Comparison of ENCODE assay signal across 23 mouse cellular contexts in genomic region chr5:146946682-146947081, GRCm38 (mm10). TPM values are rescaled to one million over a fixed set of nuclear protein-coding genes. Genes with fewer than 3 reads are reported as not detected.
DNase-seq lines count a peak whose midpoint lies in the region; TF ChIP-seq lines count a peak whose summit lies in the region.
"Had no signal": no experiment of that assay in that cellular context is flagged by ENCODE, and none has a peak within 500 bp of the region (broad histone marks: within the 10 kb centered on the region; RNA-seq: fewer than 3 reads in every experiment).

No protein-coding gene starts in this region.

- peak; percentile 35; the same call in 1 of the 2 replicates for TF ChIP-seq POLR2A in lung, adult 2 months (IDR thresholded peaks at IDR 0.05; ENCODE audit: borderline replicate concordance, extremely low read depth, low read depth, low read length)

- peak overlapping the region; percentile 71 for H3K27ac ChIP-seq in brown adipose tissue, adult 24 weeks (replicated peaks; ENCODE audit: low read depth, low read length)
- H3K27ac ChIP-seq: embryonic facial prominence, embryonic 13.5 days; embryonic facial prominence, embryonic 15.5 days; forebrain, embryonic 10.5 days; forebrain, embryonic 12.5 days had no signal

- no peak for TF ChIP-seq CTCF in lung, adult 2 months (IDR thresholded peaks at IDR 0.05; ENCODE audit: insufficient read depth, low read length)

- 53% methylated on average over 9 of the region's 9 CpGs for WGBS in lung, adult 2 months

- DNase-seq in heart, adult 11 months, result peak; percentile 91
- no peak for DNase-seq in heart, adult 8-10 months (ENCODE audit: low spot score)
- no peak for DNase-seq in lung, adult 2 months
- DNase-seq in lung, postnatal 25 days (ENCODE audit: low spot score), result no peak
- DNase-seq in lung, postnatal 36 days, result peak; percentile 46
- DNase-seq in left cerebral cortex, postnatal 10 days (ENCODE audit: extremely low spot score in 1 of 2, low spot score in 2 of 2), result no peak
- DNase-seq: adrenal gland, adult 8-10 months; adrenal gland, postnatal 14 days; adrenal gland, postnatal 36 days; B cell, adult 2 months; cerebellum, adult 11 months; cerebellum, adult 18-20 months; cerebellum, adult 8-10 months; cerebellum, adult 9-11 months; cerebellum, postnatal 14 days; cerebellum, postnatal 36 days; embryo, embryonic 11 days had no signal

- no peak overlapping the region for H3K4me3 ChIP-seq in lung, adult 2 months (replicated peaks; ENCODE audit: extremely low read depth, low read depth, low read length)
- H3K4me3 ChIP-seq in brown adipose tissue, adult 24 weeks (ENCODE audit: insufficient read depth, low read depth, low read length), result no peak overlapping the region
- H3K4me3 ChIP-seq: embryonic facial prominence, embryonic 13.5 days; embryonic facial prominence, embryonic 15.5 days; erythroblast, embryonic 14.5 days; forebrain, embryonic 10.5 days; forebrain, embryonic 12.5 days had no signal

- intact Hi-C loops in left cerebral cortex, postnatal 10 days (cut with DNase I), result no loop called here

- H3K4me1 ChIP-seq in lung, adult 2 months (ENCODE audit: control insufficient read depth, insufficient read depth, low read length), result peaks cover 7% of the 10 kb centered on the region
- peaks cover 11% of the 10 kb centered on the region; the same call in 1 of the 2 replicates for H3K4me1 ChIP-seq in brown adipose tissue, adult 24 weeks (ENCODE audit: control insufficient read depth, insufficient read depth, insufficient read length, low read length)

RNA-seq across cellular contexts. Expression of gene Gtf3a, which starts 1.8 kb away (rescaled TPM):
- total RNA-seq in heart, adult 8-10 months (2022), result 10 to 100 TPM; 15.8 to 22.6 (median 19.9) TPM
- 35.2 and 52.8 TPM in 2 replicates for polyA plus RNA-seq in lung, adult 2 months (2012; rRNA removed)
- 36.4 and 46.3 TPM in 2 replicates for polyA plus RNA-seq in brown adipose tissue, adult 24 weeks (2012; ENCODE audit: insufficient read depth, insufficient read length, missing spikeins)
- total RNA-seq in left cerebral cortex, postnatal 10 days (2021), result 10 to 100 TPM; 31.0 to 32.9 TPM

RNA-seq across cellular contexts. Expression of gene Mtif3, which starts 16.9 kb away (rescaled TPM):
- 10 to 100 TPM; 26.8 to 38.0 (median 31.5) TPM for total RNA-seq in heart, adult 8-10 months (2022)
- 7.8 and 8.6 TPM in 2 replicates for polyA plus RNA-seq in lung, adult 2 months (2012; rRNA removed)
- 29.5 and 36.3 TPM in 2 replicates for polyA plus RNA-seq in brown adipose tissue, adult 24 weeks (2012; ENCODE audit: insufficient read depth, insufficient read length, missing spikeins)
- total RNA-seq in left cerebral cortex, postnatal 10 days (2021), result 10 to 100 TPM; 18.6 to 19.6 TPM

Comparison
In these comparisons a context has a peak if more than half of its experiments do, and no peak if none do; other contexts are left out.
1. DNase-seq: peak in heart, adult 11 months (single experiment) and lung, postnatal 36 days (single experiment); none in heart, adult 8-10 months (single experiment), lung, adult 2 months (single experiment), lung, postnatal 25 days (single experiment) and left cerebral cortex, postnatal 10 days (0 of 2).